Mouse (Mus musculus) brown adipose tissue, adult 24 weeks (tissue): ENCODE measurements around the gene Adcy7. TPM values are rescaled to one million over a fixed set of nuclear protein-coding genes. Genes with fewer than 3 reads are reported as not detected.

Experiments
- H3K27ac ChIP-seq: fragments of 200-500 bp; replicated peaks from 2 replicates; pipeline ENCODE4 v1.5.1; 2012; ENCODE audit warnings: low read depth, mild to moderate bottlenecking, low read length
- H3K4me1 ChIP-seq: fragments of 200-500 bp; 2 replicates; pipeline ENCODE4 v1.6.1; 2012; ENCODE audit warnings: low read length, mixed read lengths; ENCODE audit not compliant: control insufficient read depth, insufficient read depth, insufficient read length
- H3K4me3 ChIP-seq: fragments of 200-500 bp; 2 replicates; pipeline ENCODE4 v1.5.1; 2012; ENCODE audit warnings: low read depth, mild to moderate bottlenecking, low read length, moderate library complexity; ENCODE audit not compliant: insufficient read depth
- polyA plus RNA-seq: library from polyadenylated mRNA; stranded (reverse); fragments of >200 nt; gene quantifications from 2 replicates; pipeline ENCODE4 v1.2.4, GENCODE M21; 2012; ENCODE audit not compliant: missing spikeins, insufficient read depth, insufficient read length

The Adcy7 gene
- polyA plus RNA-seq, 1 experiment: 1.7 TPM

GRCm38 (mm10) chr8:88262831-88263635 is 9.2 kb upstream of the Adcy7 start:
- peaks cover 2% of the 10 kb centered on the region; the same call in 1 of the 2 replicates for H3K4me1 ChIP-seq
- no peak overlapping the region for H3K27ac ChIP-seq

GRCm38 (mm10) chr8:88265511-88265910 is 6.7 kb upstream of the Adcy7 start:
- no peak overlapping the region for H3K4me3 ChIP-seq
- no peak overlapping the region for H3K27ac ChIP-seq
- peaks cover 2% of the 10 kb centered on the region; the same call in 1 of the 2 replicates for H3K4me1 ChIP-seq

More at GRCm38 (mm10) chr8:88262831-88263635, 9.2 kb upstream of the Adcy7 start:
- no peak overlapping the region for H3K4me3 ChIP-seq

- Histone ChIP-seq H3K4me3 (no peak overlapping the region), H3K27ac (no peak overlapping the region)
Observed at GRCm38 (mm10) chr8:88266170-88266800, 5.9 kb upstream of the Adcy7 start.

GRCm38 (mm10) chr8:88266801-88267403 is 5.3 kb upstream of the Adcy7 start:
- Histone ChIP-seq H3K27ac (no peak overlapping the region), H3K4me1 (peaks cover 2% of the 10 kb centered on the region; the same call in 1 of the 2 replicates)

More at GRCm38 (mm10) chr8:88266170-88266800, 5.9 kb upstream of the Adcy7 start:
- H3K4me1 ChIP-seq: peaks cover 2% of the 10 kb centered on the region; the same call in 1 of the 2 replicates

GRCm38 (mm10) chr8:88269107-88269875 is 2.9 kb upstream of the Adcy7 start:
- H3K4me3 ChIP-seq: no peak overlapping the region
- no peak overlapping the region for H3K27ac ChIP-seq
- H3K4me1 ChIP-seq: no peaks in the 10 kb centered on the region

More at GRCm38 (mm10) chr8:88266801-88267403, 5.3 kb upstream of the Adcy7 start:
- no peak overlapping the region for H3K4me3 ChIP-seq

- Histone ChIP-seq H3K4me1 (no peaks in the 10 kb centered on the region), H3K4me3 (no peak overlapping the region), H3K27ac (no peak overlapping the region)
Observed at GRCm38 (mm10) chr8:88270086-88270485, 2.1 kb upstream of the Adcy7 start.

GRCm38 (mm10) chr8:88273051-88273430 is 838 bp downstream of the Adcy7 start:
- no peaks in the 10 kb centered on the region for H3K4me1 ChIP-seq
- H3K27ac ChIP-seq: no peak overlapping the region
- H3K4me3 ChIP-seq: peak overlapping the region; percentile 53

- Histone ChIP-seq H3K27ac (no peak overlapping the region), H3K4me1 (no peaks in the 10 kb centered on the region), H3K4me3 (no peak overlapping the region)
Observed at GRCm38 (mm10) chr8:88274090-88274489, 1.9 kb downstream of the Adcy7 start.

- peaks cover 11% of the 10 kb centered on the region for H3K4me1 ChIP-seq
- H3K27ac ChIP-seq: peak overlapping the region; percentile 54; the same call in 1 of the 2 replicates
- H3K4me3 ChIP-seq: no peak overlapping the region
Observed at GRCm38 (mm10) chr8:88279220-88279619, 7.0 kb downstream of the Adcy7 start.

GRCm38 (mm10) chr8:88279670-88280069 is 7.5 kb downstream of the Adcy7 start:
- Histone ChIP-seq H3K27ac (peak overlapping the region; percentile 54; the same call in 1 of the 2 replicates), H3K4me1 (peaks cover 11% of the 10 kb centered on the region), H3K4me3 (no peak overlapping the region)

- Histone ChIP-seq H3K4me3 (no peak overlapping the region), H3K4me1 (peaks cover 11% of the 10 kb centered on the region), H3K27ac (no peak overlapping the region)
Observed at GRCm38 (mm10) chr8:88280904-88281303, 8.7 kb downstream of the Adcy7 start.

- Histone ChIP-seq H3K27ac (peak overlapping the region; percentile 67), H3K4me1 (peaks cover 11% of the 10 kb centered on the region), H3K4me3 (no peak overlapping the region)
Observed at GRCm38 (mm10) chr8:88282684-88283083, 10.5 kb downstream of the Adcy7 start.

- H3K4me3 ChIP-seq: no peak overlapping the region
- H3K27ac ChIP-seq: peak overlapping the region; percentile 21; the same call in 1 of the 2 replicates
- H3K4me1 ChIP-seq: peaks cover 11% of the 10 kb centered on the region
Observed at GRCm38 (mm10) chr8:88283243-88284115, 11.3 kb downstream of the Adcy7 start.

GRCm38 (mm10) chr8:88284738-88285137 is 12.5 kb downstream of the Adcy7 start:
- H3K4me3 ChIP-seq: no peak overlapping the region
- no peak overlapping the region for H3K27ac ChIP-seq
- H3K4me1 ChIP-seq: peaks cover 14% of the 10 kb centered on the region
